Mouse (Mus musculus): ENCODE measurements around the gene Haspin. TPM values are rescaled to one million over a fixed set of nuclear protein-coding genes. Genes with fewer than 3 reads are reported as not detected.
A peak's percentile ranks its signal among the peaks of the same experiment; 100 is the strongest.

Haspin gene
- polyA plus RNA-seq, 1 experiment: not detected

- 72% methylated on average over 9 of the region's 9 CpGs for WGBS
- Histone ChIP-seq H3K4me3 (ENCODE audit: insufficient read depth, low read depth, low read length) (no peak overlapping the region), H3K4me1 (ENCODE audit: control insufficient read depth, insufficient read depth, low read length) (no peaks in the 10 kb centered on the region), H3K27ac (ENCODE audit: insufficient read depth, low read depth, low read length) (no peak overlapping the region)
- TF ChIP-seq CTCF (IDR thresholded peaks at IDR 0.05; ENCODE audit: insufficient read depth, low read depth, low read length): no peak
- no peak for TF ChIP-seq POLR2A (IDR thresholded peaks at IDR 0.05; ENCODE audit: insufficient read depth, low read depth, low read length)
These were observed 10.1 kb upstream of the Haspin start for GRCm38 (mm10) chr11:73148209-73148608.

- WGBS: 58% methylated on average over 7 of the region's 7 CpGs
- no peak for TF ChIP-seq CTCF (IDR thresholded peaks at IDR 0.05; ENCODE audit: insufficient read depth, low read depth, low read length)
- no peak for TF ChIP-seq POLR2A (IDR thresholded peaks at IDR 0.05; ENCODE audit: insufficient read depth, low read depth, low read length)
- H3K27ac ChIP-seq (ENCODE audit: insufficient read depth, low read depth, low read length): no peak overlapping the region
These were observed 8.9 kb upstream of the Haspin start for GRCm38 (mm10) chr11:73146975-73147365.

GRCm38 (mm10) chr11:73146026-73146974, 8.2 kb upstream of the Haspin start:
- TF ChIP-seq CTCF (IDR thresholded peaks at IDR 0.05; ENCODE audit: insufficient read depth, low read depth, low read length) (no peak), POLR2A (IDR thresholded peaks at IDR 0.05; ENCODE audit: insufficient read depth, low read depth, low read length) (no peak)
- Histone ChIP-seq H3K4me3 (ENCODE audit: insufficient read depth, low read depth, low read length) (no peak overlapping the region), H3K4me1 (ENCODE audit: control insufficient read depth, insufficient read depth, low read length) (no peaks in the 10 kb centered on the region), H3K27ac (ENCODE audit: insufficient read depth, low read depth, low read length) (no peak overlapping the region)
- WGBS: 50% methylated on average over 11 of the region's 11 CpGs

More at GRCm38 (mm10) chr11:73146975-73147365, 8.9 kb upstream of the Haspin start:
- H3K4me1 ChIP-seq (ENCODE audit: control insufficient read depth, insufficient read depth, low read length): no peaks in the 10 kb centered on the region
- H3K4me3 ChIP-seq (ENCODE audit: insufficient read depth, low read depth, low read length): no peak overlapping the region

GRCm38 (mm10) chr11:73144261-73144681, 6.2 kb upstream of the Haspin start:
- Histone ChIP-seq H3K4me3 (ENCODE audit: insufficient read depth, low read depth, low read length) (no peak overlapping the region), H3K27ac (ENCODE audit: insufficient read depth, low read depth, low read length) (no peak overlapping the region), H3K4me1 (ENCODE audit: control insufficient read depth, insufficient read depth, low read length) (no peaks in the 10 kb centered on the region)
- WGBS: 93% methylated on average over 1 of the region's 1 CpGs
- TF ChIP-seq CTCF (IDR thresholded peaks at IDR 0.05; ENCODE audit: insufficient read depth, low read depth, low read length) (no peak), POLR2A (IDR thresholded peaks at IDR 0.05; ENCODE audit: insufficient read depth, low read depth, low read length) (no peak)

GRCm38 (mm10) chr11:73137116-73137515, 978 bp downstream of the Haspin start:
- Histone ChIP-seq H3K4me3 (ENCODE audit: insufficient read depth, low read depth, low read length) (peak overlapping the region; percentile 85; the same call in 1 of the 2 replicates), H3K27ac (ENCODE audit: insufficient read depth, low read depth, low read length) (no peak overlapping the region), H3K4me1 (ENCODE audit: control insufficient read depth, insufficient read depth, low read length) (peaks cover 10% of the 10 kb centered on the region)
- TF ChIP-seq CTCF (IDR thresholded peaks at IDR 0.05; ENCODE audit: insufficient read depth, low read depth, low read length) (no peak), POLR2A (IDR thresholded peaks at IDR 0.05; ENCODE audit: insufficient read depth, low read depth, low read length) (no peak)
- WGBS: 21% methylated on average over 11 of the region's 11 CpGs

GRCm38 (mm10) chr11:73136587-73136986, 1.5 kb downstream of the Haspin start:
- Histone ChIP-seq H3K4me3 (ENCODE audit: insufficient read depth, low read depth, low read length) (no peak overlapping the region), H3K4me1 (ENCODE audit: control insufficient read depth, insufficient read depth, low read length) (peaks cover 10% of the 10 kb centered on the region), H3K27ac (ENCODE audit: insufficient read depth, low read depth, low read length) (no peak overlapping the region)
- 82% methylated on average over 6 of the region's 6 CpGs for WGBS
- no peak for TF ChIP-seq CTCF (IDR thresholded peaks at IDR 0.05; ENCODE audit: insufficient read depth, low read depth, low read length)
- no peak for TF ChIP-seq POLR2A (IDR thresholded peaks at IDR 0.05; ENCODE audit: insufficient read depth, low read depth, low read length)

- Histone ChIP-seq H3K4me1 (ENCODE audit: control insufficient read depth, insufficient read depth, low read length) (peaks cover 10% of the 10 kb centered on the region), H3K4me3 (ENCODE audit: insufficient read depth, low read depth, low read length) (no peak overlapping the region), H3K27ac (ENCODE audit: insufficient read depth, low read depth, low read length) (no peak overlapping the region)
- 92% methylated on average over 5 of the region's 5 CpGs for WGBS
- TF ChIP-seq CTCF (IDR thresholded peaks at IDR 0.05; ENCODE audit: insufficient read depth, low read depth, low read length): no peak
- TF ChIP-seq POLR2A (IDR thresholded peaks at IDR 0.05; ENCODE audit: insufficient read depth, low read depth, low read length): no peak
These were observed 3.9 kb downstream of the Haspin start for GRCm38 (mm10) chr11:73134222-73134621.

GRCm38 (mm10) chr11:73132999-73133398, 5.1 kb downstream of the Haspin start:
- TF ChIP-seq POLR2A (IDR thresholded peaks at IDR 0.05; ENCODE audit: insufficient read depth, low read depth, low read length) (no peak), CTCF (IDR thresholded peaks at IDR 0.05; ENCODE audit: insufficient read depth, low read depth, low read length) (no peak)
- Histone ChIP-seq H3K4me3 (ENCODE audit: insufficient read depth, low read depth, low read length) (no peak overlapping the region), H3K4me1 (ENCODE audit: control insufficient read depth, insufficient read depth, low read length) (peaks cover 7% of the 10 kb centered on the region), H3K27ac (ENCODE audit: insufficient read depth, low read depth, low read length) (no peak overlapping the region)
- WGBS: 97% methylated on average over 6 of the region's 6 CpGs

GRCm38 (mm10) chr11:73131020-73131419, 7.1 kb downstream of the Haspin start:
- Histone ChIP-seq H3K4me3 (ENCODE audit: insufficient read depth, low read depth, low read length) (no peak overlapping the region), H3K4me1 (ENCODE audit: control insufficient read depth, insufficient read depth, low read length) (no peaks in the 10 kb centered on the region), H3K27ac (ENCODE audit: insufficient read depth, low read depth, low read length) (no peak overlapping the region)
- TF ChIP-seq POLR2A (IDR thresholded peaks at IDR 0.05; ENCODE audit: insufficient read depth, low read depth, low read length): no peak
- no peak for TF ChIP-seq CTCF (IDR thresholded peaks at IDR 0.05; ENCODE audit: insufficient read depth, low read depth, low read length)
- 73% methylated on average over 7 of the region's 7 CpGs for WGBS
